Comparison of ENCODE assay signal across 17 mouse cellular contexts in the genomic region with DNA sequence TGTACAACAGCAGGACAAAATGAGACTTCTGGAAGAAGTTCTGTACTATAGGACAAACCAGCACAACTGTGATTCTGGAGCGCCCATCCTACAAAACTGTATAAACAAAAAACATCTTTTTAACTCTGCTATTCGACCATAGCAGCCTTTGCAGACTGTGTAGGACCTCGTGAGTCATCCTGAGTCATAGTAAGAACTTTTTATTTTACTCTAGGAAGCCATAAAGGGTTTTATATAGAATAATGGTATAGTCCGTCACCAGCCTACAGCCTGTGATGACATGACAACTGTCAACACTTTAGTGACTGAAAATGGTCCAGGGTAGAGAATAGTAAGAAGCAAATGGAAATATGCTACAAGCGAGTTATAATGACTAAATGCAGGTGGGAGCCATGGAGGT. TPM values are rescaled to one million over a fixed set of nuclear protein-coding genes. Genes with fewer than 3 reads are reported as not detected.
"Had no signal": no experiment of that assay in that cellular context is flagged by ENCODE, and none has a peak within 500 bp of the region (broad histone marks: within the 10 kb centered on the region; RNA-seq: fewer than 3 reads in every experiment).

No protein-coding gene starts in this region.

- H3K4me3 ChIP-seq: midbrain, embryonic 10.5 days; midbrain, embryonic 12.5 days; myocyte; neural tube, embryonic 13.5 days; neural tube, embryonic 15.5 days had no signal

- DNase-seq: lung, adult 18-20 months; lung, embryonic 14.5 days; lung, postnatal 10 days; lung, postnatal 4 days; midbrain, embryonic 14.5 days; right cerebral cortex, postnatal 14 days; right cerebral cortex, postnatal 4 days; spleen, adult 18-20 months; thymus, adult 18-20 months; thymus, postnatal 25 days; thymus, postnatal 4 days had no signal

- H3K4me1 ChIP-seq: midbrain, embryonic 10.5 days; midbrain, embryonic 12.5 days; neural tube, embryonic 13.5 days; neural tube, embryonic 15.5 days had no signal

- H3K27me3 ChIP-seq: neural tube, embryonic 13.5 days; neural tube, embryonic 15.5 days had no signal

- H3K36me3 ChIP-seq: midbrain, embryonic 10.5 days; midbrain, embryonic 12.5 days; neural tube, embryonic 13.5 days; neural tube, embryonic 15.5 days had no signal

- H3K27ac ChIP-seq: midbrain, embryonic 10.5 days; midbrain, embryonic 12.5 days; neural tube, embryonic 13.5 days; neural tube, embryonic 15.5 days had no signal

- H3K9me3 ChIP-seq: midbrain, embryonic 10.5 days; midbrain, embryonic 12.5 days; neural tube, embryonic 13.5 days; neural tube, embryonic 15.5 days had no signal

RNA-seq across cellular contexts. Expression of gene Gpr141, which starts 17.6 kb away (rescaled TPM):
- polyA plus RNA-seq: midbrain, embryonic 12.5 days; neural tube, embryonic 11.5 days had no signal
